Mouse (Mus musculus) bone marrow, adult 2 months (tissue): ENCODE results near the gene Pxn. TPM values are rescaled to one million over a fixed set of nuclear protein-coding genes. Genes with fewer than 3 reads are reported as not detected.

ENCODE experiments used
- H3K27ac ChIP-seq: fragments of 200-500 bp; 2 replicates; pipeline ENCODE4 v1.5.1; 2012; ENCODE audit warnings: low read depth, mild to moderate bottlenecking, control low read depth, inconsistent platforms, low read length; ENCODE audit not compliant: control insufficient read depth, poor library complexity, insufficient read depth
- H3K4me1 ChIP-seq: fragments of 200-500 bp; 2 replicates; pipeline ENCODE4 v1.6.1; 2011; ENCODE audit warnings: low read length; ENCODE audit not compliant: control insufficient read depth, insufficient read depth
- H3K4me3 ChIP-seq: fragments of 200-500 bp; replicated peaks from 2 replicates; pipeline ENCODE3; 2011; ENCODE audit warnings: mild to moderate bottlenecking, low read depth, low read length, control low read depth; ENCODE audit not compliant: control insufficient read depth
- CTCF ChIP-seq: fragments of 200-500 bp; IDR thresholded peaks from 2 replicates; pipeline ENCODE4 v1.5.1; 2011; ENCODE audit warnings: low read length, control low read depth; ENCODE audit not compliant: control insufficient read depth, insufficient read depth
- POLR2A ChIP-seq: fragments of 200-500 bp; IDR thresholded peaks from 2 replicates; pipeline ENCODE4 v1.6.1; 2011; ENCODE audit warnings: low read depth, mild to moderate bottlenecking, control low read depth, low read length, borderline replicate concordance; ENCODE audit not compliant: control insufficient read depth
- WGBS: fragments of 180-500 bp; shearing (Covaris S2); methylation state at CpG from one replicate; pipeline ENCODE4 v1.1.7; 2018; 5-methylcytosine and 5-hydroxymethylcytosine counted together
- polyA plus RNA-seq: library from polyadenylated mRNA; stranded (reverse); fragments of >200 nt; gene quantifications from 2 replicates; pipeline ENCODE4 v1.2.4, GENCODE M21; 2011; ENCODE audit warnings: low replicate concordance; ENCODE audit not compliant: missing spikeins, insufficient read depth, insufficient read length

Pxn gene
- polyA plus RNA-seq, 1 experiment: 71.6 TPM

DNA sequence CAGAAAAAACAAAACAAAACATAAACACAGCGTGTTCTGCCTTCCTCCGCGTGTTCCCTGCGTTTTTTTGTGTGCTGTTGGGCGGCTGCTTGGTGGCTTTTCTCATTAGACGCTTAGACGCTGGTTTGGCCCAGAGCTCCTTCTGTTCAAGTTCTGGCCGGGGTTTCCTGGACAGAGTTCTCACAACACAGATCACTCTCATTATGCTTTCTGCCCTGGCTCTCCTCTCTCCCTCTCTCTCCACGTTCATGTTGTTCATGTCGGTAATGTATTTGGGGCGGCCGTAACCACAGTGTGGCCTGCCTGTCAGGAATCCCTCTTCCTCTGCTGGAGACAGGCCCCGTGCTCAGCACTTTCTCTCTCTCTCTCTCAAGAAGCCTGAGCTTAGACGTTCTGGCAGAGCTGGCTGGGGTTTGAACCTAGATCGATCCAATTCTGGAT is 2.9 kb downstream of the Pxn start:
- Histone ChIP-seq H3K27ac (peak overlapping the region; percentile 9; the same call in 1 of the 2 replicates), H3K4me3 (peak overlapping the region; percentile 22), H3K4me1 (peaks cover 3% of the 10 kb centered on the region; the same call in 1 of the 2 replicates)
- no peak for TF ChIP-seq CTCF
- no peak for TF ChIP-seq POLR2A
- 9% methylated on average over 15 of the region's 15 CpGs for WGBS

DNA sequence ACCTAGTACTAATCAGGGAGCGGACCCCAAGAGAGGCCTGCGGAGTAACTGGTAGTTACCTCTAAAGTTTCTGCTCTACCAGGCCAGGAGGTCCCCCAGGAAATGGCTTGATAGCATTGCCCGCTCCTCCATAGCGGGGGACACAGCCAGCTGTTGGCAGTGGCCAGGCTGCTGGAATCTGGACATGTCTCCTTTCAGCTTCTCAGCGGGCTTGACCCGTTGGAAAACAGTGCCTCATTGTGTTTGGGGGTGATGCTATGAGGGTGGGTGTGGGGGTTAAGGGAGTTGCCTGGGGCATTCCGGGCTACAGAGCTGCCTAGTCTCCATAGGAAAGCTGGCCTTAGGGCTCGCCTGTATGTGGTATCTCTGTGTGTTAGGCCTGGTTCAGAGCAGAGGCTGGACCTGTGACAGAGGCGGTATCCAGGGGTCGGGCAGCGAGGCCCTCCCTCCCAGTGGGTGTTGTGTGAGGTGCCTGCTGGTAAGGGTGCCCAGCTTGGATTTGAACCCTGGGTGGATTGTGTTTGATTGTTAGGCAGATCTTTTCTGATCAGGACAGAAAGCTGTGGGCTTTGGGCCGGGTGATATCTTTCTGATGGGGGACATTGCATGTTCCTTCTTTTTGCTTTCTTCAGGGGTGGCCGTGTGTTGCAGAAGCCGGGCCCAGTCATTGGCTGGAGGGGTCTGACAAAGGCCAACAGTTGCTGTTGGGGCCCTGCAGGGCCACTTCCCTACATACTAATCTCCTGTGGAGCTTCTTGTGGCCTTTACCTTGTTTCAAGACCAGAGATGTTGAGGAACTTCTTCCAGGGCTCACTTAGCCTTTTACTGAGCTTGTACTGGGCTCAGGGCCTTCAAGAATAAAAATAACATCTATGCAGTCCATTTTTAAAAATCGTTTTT is 3.6 kb downstream of the Pxn start:
- TF ChIP-seq CTCF (no peak), POLR2A (no peak)
- peak overlapping the region; percentile 9; the same call in 1 of the 2 replicates for H3K27ac ChIP-seq
- no peak overlapping the region for H3K4me3 ChIP-seq
- peaks cover 3% of the 10 kb centered on the region; the same call in 1 of the 2 replicates for H3K4me1 ChIP-seq
- WGBS: 46% methylated on average over 15 of the region's 15 CpGs

DNA sequence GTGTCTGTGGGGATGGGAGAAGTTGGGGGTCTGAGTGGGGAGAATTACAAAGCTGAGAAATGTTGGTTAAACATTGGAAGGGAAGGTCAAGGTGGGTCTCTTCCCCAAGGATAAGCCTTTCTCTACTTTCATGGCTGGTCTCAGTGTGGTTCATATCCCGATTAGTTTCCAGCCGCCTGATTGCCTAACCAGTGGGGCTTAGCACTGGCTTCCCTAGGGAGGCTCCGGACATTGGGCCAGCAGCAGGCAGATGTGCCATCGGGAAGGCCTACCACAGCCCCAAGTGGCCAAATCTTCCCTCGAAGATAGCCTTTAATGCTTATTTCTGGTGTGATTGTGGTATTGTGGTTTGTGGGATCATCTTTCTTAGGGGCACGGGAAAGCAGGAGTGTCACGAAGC is 5.9 kb downstream of the Pxn start:
- 50% methylated on average over 7 of the region's 7 CpGs for WGBS
- Histone ChIP-seq H3K4me1 (peaks cover 5% of the 10 kb centered on the region; the same call in 1 of the 2 replicates), H3K27ac (no peak overlapping the region), H3K4me3 (no peak overlapping the region)
- TF ChIP-seq POLR2A: no peak
- TF ChIP-seq CTCF: no peak

DNA sequence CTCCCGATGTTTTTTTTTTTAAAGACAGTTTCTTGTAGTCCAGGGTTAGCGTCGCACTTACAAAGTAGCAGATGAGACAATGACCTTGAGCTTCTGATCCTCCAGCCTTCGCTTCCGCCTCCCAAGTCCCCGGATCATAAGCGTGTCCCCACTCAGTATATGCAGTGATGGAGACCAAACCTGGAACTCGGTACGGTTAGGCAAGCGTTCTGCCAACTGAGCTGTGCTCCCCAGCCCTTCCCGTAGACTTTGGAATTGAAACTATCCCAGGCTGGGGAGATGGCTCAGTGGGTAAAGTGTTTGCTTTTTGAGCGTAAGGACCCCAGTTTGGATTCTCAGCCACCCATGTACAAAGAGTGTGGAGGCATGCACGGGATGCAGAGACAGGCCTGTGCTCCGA is 6.8 kb downstream of the Pxn start:
- TF ChIP-seq CTCF: no peak
- TF ChIP-seq POLR2A: no peak
- Histone ChIP-seq H3K27ac (no peak overlapping the region), H3K4me1 (peaks cover 8% of the 10 kb centered on the region), H3K4me3 (no peak overlapping the region)
- 89% methylated on average over 14 of the region's 14 CpGs for WGBS

DNA sequence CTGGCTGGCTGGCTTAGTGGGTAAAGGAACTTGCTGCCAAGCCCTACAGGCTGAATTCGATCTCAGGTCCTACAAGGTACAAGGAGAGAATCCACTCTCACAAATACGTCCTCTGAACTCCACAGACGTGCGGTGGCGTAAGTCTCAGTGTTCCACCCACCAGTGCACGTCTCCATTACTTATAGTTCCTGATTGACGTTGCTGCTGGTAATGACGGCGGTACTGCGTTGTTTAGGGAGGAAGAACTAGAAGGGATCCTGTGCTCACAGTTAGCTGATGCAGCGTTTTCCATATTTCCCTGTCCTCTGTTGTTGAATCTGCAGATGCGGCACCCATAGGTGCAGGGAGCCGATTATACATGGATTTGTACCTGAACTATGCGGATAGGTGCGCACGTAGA is 7.2 kb downstream of the Pxn start:
- Histone ChIP-seq H3K4me3 (no peak overlapping the region), H3K4me1 (peaks cover 8% of the 10 kb centered on the region), H3K27ac (no peak overlapping the region)
- 81% methylated on average over 16 of the region's 16 CpGs for WGBS
- TF ChIP-seq POLR2A (no peak), CTCF (no peak)

DNA sequence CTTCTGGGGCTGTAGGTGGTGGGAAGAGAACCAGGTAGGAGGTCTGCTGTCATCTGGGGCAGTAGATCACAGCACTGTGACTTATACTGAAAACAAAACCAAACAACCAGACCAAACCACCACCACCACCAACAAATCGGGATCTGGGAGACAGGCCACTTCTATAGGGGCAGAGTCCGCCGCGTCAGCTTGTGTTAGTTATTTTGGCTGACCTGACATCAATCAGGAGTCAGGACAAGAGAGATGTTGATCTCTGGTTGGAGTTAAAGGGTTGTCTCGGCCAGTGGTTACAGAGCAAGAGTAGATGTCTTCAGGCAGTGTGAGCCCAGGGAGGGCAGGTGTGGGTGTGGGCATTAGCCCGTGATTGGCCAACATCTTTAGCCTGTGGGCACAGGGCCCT is 7.9 kb downstream of the Pxn start:
- H3K27ac ChIP-seq: no peak overlapping the region
- no peak overlapping the region for H3K4me3 ChIP-seq
- no peak for TF ChIP-seq POLR2A
- TF ChIP-seq CTCF: no peak
- WGBS: 68% methylated on average over 6 of the region's 6 CpGs
- peaks cover 10% of the 10 kb centered on the region for H3K4me1 ChIP-seq

DNA sequence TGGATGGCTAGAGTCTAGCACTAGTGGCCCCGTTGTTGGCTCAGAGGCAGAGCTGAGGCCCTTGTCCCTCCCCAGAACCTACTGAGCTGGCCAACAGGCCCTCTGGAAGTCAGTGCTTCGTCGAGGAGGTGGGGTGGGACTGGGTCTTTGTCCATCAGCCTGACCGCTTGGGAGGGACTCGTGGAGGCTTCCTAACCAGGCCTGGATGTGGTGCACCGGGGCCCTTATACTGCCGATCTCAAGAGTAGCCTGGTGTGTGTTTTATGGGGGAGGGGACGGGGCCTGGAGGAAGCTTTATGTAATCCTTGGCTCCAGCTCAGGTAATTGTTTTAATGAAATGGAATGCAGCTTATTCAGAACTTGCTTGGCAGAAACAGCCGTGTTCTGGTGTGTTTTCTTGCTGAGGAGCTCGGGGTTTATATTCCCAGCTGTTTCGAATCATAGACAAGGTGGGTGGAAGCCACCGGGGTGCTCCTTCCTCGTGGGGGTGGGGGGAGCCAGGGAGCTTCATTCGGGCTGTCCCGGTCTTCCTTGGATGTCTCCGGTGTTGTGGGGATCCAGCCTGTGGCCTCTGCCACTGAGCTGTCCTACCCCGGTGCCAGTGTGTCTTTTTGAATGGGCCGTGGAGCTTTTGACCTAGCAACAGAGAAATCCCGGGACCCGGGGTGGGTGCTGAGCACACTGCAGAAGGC is 8.6 kb downstream of the Pxn start:
- Histone ChIP-seq H3K4me3 (no peak overlapping the region), H3K27ac (peak overlapping the region; percentile 45), H3K4me1 (peaks cover 11% of the 10 kb centered on the region)
- TF ChIP-seq CTCF (no peak), POLR2A (no peak)
- WGBS: 42% methylated on average over 20 of the region's 20 CpGs

DNA sequence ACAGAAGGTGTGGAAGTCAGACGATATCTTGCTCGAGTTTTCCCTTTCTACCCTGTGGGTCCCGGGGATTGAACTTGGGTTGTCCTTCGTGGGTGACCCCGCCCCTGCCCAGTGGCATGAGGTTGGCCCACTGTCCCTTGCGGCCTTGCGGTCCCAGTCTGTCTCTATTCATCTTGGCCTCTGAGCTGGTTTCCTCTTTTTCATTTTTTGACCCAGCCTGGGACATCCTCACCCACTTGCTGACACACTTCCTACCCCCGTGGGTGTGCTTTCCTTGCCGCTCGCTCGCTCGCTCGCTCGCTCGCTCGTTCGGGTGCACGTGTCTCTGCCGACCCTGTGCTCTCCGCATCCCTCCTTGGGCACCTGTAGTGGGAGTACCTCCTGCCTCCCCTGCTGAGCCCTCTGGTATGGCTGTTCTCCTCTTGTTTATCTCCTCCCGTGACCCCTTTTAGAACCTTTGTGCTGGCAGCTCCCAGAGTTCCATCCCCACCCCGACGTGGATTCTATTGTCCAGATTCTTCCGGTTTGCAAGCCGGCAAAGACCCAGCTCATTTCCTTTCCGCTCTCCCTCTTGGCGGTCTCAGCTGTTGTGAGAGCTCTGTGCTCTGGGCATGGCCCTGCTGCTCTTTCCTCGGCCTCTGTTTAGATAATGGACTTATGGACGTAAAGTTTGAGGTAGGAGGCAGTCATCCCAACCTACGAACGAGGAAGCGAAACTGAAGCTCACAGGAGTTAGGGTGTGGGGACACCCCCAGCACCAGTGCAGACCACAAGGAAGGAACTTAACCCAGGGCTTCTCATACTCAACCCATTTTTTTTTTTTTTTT is 9.8 kb downstream of the Pxn start:
- H3K4me3 ChIP-seq: peak overlapping the region; percentile 67
- H3K4me1 ChIP-seq: peaks cover 14% of the 10 kb centered on the region
- TF ChIP-seq POLR2A (peak; percentile 31; the same call in 1 of the 2 replicates), CTCF (no peak)
- peak overlapping the region; percentile 92 for H3K27ac ChIP-seq
- 2% methylated on average over 32 of the region's 32 CpGs for WGBS
